Mouse (Mus musculus): ENCODE measurements around the gene Xxylt1.

DNA sequence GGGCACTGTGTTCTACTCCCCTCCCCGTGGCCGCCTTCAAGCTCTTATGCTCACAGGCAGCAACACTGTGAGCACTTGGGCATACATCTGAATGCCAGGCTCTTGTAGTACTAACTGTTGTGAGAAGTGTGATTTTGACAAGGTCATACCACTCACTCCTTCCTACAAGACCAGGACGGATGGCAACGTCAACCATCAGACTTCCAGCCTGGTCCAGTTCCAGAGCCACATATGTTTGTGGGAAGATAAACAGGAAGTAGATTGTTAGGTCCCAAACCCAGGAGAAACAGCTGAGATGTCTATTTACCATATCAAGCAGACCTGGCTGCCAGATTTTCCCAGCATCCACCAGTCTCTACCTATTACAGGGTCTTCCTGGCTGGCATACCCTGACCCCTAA is 155.7 kb downstream of the Xxylt1 start:
- TF ChIP-seq CTCF (IDR thresholded peaks at IDR 0.05; ENCODE audit: extremely low read depth, insufficient read depth, low read length) = no peak
- no peak for TF ChIP-seq POLR2A (IDR thresholded peaks at IDR 0.05; ENCODE audit: extremely low read depth, insufficient read depth, low read length)
